Mouse (Mus musculus) frontal cortex, postnatal 25 days (tissue): ENCODE data around the gene Vps9d1.
"Not testable (repeated sequence)": the region's sequence is repeated elsewhere in the genome, so short reads cannot be mapped to it uniquely, and the experiment has no call there.

Experiments used
- DNase-seq, 2 experiments: peaks; one replicate each; pipeline ENCODE4 v3.0.0; 2022; ENCODE audit warnings: low spot score in 2 of 2

The Vps9d1 gene

DNA sequence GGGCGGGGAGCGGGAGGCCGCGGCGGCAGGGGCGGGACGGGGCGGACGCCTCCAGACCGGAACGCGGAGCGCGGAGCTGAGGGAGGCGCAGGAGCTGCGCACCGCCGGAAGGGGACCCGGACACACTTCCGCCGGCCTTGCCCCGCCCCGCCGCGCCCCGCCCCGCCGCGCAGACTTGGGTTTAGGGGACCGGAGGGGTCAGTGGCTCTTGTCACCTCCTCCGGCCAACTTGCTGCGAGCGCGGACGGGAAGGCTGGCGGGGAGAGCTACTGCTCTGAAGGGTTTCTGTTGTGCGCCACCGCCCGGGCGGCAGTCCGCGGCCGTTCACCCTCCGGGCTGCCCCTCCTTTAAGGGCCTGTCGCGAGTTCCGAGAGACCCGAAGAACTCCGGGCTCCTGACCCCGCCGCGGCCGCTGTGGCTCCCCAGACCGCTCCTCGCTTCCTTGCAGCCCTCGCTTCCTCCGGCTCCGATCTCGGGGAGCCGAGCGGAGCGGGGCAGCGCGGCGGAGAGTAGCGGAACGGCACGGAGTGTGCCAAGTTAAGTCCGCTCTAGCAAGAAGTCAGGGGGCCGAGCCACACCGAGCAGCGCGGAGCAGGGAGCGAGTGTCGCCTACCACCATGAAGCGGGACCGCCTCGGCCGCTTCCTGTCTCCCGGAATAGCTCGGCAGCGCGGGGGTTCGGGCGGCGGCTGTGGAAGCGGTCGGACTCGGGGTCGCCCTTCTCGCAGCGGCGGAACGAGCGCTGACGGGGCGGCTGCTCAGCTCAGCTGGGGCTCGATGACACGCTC, at the start of gene Vps9d1, which contains the start of gene Zfp276:
Gene Vps9d1 (minus strand): TSS at position 250 of the 787 bp plus-strand sequence.
Gene Zfp276 (plus strand): TSS at position 97 of the 787 bp plus-strand sequence.
- DNase-seq = peak; percentile 60 to 74

DNA sequence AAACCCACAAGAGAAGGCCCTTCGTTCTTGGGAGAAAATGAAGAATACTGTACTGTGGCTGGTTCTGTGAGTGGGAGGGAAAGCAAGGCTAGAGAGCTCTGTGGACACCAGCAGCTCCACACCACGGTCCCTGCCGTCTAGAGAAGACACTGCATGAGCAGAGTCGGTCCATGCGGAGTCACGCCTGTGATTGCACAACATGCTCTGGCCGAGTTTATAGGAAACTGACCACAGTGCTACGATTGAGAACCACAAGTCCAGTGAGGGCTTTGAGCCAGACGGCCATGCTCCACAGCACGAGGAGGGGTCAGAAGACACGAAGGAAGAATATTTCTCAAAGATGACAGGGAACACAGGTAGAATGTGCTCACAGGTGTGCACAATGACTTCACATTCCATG, 44.2 kb upstream of the Vps9d1 start:
- no peak for DNase-seq

DNA sequence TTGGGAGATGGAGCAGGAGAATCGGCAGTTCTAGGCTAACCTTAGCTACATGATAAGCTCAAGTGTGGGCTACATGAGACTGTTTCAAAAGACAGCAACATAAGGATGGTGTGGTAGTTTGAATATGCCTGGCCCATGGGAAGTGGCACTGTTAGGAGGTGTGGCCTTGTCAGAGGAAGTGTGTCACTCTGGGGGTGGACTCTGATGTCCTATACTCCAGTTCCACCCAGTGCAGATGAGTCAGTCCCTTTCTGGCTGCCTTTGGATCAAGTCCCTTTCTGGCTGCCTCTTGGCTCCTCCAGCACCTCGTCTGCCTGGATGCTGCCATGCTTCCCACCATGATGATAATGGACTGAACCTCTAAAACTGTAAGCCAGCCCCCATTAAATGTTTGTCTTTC, 38.6 kb upstream of the Vps9d1 start:
- DNase-seq = no peak

DNA sequence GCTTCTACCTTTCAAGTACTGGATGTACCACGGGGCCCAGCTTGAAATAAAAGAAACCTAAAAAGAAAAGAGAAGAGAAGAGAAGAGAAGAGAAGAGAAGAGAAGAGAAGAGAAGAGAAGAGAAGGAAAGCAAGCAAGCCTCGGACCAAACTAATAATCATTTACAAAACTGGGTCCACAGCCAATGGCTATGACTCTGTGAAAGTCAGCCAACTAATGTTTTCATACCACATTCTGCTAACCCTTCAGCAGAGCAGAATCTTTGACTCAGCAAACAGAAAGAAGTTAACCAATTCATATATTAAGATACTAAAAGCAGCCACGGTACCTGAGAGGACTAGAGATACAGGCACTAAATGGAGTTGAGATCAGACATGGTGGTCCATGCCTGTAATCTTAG, 38.1 kb upstream of the Vps9d1 start:
- no peak for DNase-seq

DNA sequence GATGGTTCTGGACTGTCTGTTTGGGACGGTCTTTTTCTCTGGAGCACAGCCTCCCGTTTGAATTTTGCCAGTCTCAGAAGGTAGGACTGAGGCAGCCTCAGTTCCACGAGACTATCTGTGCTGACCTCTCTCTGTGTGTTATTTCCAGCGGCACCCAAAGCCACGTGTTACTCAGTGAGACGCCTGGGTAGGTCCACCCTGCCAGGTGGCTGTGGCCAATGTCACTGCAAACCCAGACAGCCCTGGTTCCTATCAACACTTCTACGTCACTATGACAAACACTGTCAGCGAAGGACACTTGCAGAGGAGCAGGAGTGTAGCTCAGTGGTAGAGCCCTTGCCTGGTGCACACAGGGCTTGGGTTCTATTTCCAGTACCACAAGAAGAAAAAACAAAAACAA, 37.6 kb upstream of the Vps9d1 start:
- no peak for DNase-seq

DNA sequence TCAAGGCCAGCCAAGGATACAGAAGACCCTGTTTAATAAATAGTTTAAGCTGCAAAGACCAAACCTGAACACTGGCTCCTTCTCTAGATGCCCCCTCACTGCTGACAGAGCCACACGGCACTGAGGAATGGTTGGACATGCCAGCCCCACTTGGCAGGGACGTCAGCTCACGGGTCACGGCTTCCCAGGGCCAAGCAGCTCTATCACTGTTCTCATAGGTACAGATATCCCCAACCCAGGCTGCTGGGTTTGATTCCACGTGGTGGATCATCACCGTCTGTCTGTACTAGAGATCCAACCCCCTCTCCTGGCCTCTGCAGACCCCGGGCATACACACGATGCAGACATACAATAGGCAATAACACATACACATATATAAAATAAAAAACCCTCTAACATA, 36.5 kb upstream of the Vps9d1 start:
- no peak for DNase-seq

DNA sequence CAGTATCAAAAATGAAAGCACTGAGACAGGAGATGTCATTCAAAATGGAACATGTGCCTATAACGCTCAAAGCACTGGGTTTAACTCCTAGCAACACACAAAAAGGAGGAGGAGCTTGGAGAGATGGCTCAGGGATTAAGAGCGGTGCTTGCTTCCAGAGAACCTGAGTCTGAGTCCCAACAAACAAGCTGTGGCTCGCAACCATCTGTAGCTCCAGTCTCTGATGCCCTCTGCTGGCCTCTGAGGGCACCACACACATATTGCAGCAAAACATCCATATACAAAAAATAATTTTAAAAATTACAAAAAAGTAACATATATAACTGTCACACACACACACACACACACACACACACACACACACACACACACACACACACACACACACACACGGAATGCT, 36.0 kb upstream of the Vps9d1 start:
- no peak for DNase-seq

DNA sequence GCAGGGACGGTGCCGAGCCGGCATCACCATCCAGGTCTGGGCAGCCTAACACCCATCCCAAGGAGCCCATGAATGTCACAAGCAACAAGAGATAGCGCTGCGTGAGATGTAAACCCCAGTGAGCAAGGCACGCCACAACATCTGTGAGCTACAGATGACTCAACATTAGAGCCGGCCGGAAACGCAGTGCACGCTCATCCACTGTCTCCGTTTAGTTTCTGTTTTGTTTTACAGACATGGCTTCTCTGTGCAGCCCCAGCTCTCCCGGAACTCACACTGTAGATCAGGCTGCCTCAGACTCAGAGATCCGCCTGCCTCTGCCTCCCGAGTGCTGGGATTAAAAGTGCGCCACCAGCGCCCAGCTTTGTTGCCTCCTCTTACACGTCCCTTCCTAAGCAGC, 33.2 kb upstream of the Vps9d1 start:
- no peak for DNase-seq

DNA sequence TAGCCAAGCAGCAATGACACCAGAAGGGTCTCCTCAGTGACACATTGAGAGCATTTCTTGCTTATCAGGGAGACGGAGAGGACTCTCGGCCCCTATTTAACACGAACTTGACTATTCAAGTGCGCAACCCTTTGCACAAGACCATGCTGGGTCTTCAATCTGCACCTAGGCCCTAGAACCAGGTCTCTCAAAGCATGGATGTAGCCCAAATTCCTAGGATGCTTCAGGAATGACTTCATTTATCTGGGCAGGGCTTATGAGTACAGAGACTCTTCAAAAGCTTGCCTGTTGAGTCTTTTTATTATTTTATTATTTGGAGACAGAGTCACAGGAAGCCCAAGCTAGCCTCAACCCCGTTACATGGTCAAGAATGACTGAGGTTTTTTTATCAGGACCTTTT, 30.3 kb upstream of the Vps9d1 start:
- no peak for DNase-seq

DNA sequence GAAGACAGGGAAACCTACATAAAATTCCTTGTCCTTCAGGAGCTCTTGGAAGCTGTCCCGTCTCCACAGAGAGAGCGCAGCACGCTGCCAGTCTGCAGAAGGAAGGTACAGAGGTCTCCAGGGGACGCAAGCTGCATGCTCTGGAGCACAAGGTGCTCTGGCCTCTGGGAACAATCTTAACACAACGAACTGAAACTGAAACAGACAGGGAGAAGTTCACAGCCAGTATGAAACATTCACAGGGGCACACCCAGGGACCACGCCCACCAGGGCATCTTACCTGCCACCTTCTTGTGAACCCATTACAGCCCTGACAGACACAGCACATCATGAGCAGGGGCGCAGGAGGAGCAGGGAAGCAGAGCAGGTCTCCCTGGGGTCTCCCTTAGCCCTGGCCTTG, 29.8 kb upstream of the Vps9d1 start:
- no peak for DNase-seq

DNA sequence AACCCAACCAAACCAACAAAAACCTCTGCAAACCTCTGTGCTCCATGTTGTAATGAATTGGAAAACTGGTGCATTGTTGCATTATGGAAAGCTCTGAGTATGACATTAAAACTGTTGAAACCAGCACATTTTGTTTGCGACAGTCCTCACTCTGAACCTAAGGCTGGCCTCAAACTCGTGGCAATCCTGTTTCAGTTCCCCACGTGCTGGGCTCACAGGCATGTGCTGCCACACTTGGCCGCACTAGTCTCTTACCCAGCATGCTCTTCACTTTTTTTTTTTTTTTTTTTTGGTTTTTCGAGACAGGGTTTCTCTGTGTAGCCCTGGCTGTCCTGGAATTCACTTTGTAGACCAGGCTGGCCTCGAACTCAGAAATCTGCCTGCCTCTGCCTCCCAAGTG, 28.8 kb upstream of the Vps9d1 start:
- DNase-seq = not testable (repeated sequence)

DNA sequence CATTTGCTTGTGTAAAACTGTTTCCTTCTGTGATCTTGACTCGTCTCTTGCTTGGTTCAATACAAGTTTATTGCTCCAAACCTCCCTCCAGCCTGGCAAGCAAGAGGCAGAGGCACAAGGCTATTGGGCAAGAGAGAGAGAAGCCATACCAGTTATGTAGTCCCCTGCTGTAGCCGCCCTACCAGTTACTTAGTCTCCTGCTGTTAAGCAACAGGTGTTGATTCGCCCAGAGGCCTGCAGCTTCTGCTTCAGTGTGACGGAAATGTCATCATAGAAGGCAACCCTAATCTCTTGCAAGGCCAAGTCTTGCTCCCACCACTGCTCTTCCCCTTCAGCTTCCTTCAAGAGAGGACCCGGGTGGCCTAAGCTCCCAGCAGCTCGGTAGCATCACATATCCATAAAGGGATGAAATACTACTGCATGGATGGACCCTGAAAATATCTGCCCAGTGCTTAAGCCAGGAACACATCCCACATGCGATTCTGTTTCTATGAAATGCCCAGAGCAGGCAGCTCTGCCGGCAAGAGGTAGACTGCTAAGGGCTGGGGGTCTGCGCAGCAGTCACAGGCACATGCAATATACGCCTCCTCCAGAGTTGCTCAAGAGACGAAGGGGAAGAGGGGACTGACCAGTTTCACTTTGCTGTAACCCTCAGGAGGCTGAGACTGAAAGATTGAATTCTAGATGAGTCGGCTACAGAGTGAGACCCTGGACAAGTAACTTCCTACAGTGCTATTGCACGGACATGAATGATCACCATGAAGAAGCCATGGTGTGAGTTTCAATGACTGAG, 26.4 kb upstream of the Vps9d1 start:
- no peak for DNase-seq

DNA sequence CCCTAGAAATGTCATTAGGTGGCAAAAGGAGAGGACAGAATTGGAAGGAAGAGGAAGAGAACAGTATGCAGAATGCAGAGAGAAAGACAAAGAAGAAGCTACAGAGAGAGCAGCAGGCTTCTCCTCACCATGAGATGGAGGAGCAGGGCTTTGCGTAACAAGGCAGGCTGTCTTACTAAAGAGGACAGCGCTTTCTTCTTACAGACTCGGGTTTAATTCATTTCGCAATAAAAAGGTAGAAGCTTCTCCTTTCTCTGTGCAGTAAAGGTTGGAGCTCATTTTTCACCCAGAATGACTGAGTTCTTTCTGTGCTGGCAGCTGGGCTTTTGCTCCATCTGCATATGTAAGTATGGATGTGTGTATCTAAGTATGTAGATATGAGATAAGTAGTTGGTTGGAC, 25.7 kb upstream of the Vps9d1 start:
- DNase-seq = no peak

DNA sequence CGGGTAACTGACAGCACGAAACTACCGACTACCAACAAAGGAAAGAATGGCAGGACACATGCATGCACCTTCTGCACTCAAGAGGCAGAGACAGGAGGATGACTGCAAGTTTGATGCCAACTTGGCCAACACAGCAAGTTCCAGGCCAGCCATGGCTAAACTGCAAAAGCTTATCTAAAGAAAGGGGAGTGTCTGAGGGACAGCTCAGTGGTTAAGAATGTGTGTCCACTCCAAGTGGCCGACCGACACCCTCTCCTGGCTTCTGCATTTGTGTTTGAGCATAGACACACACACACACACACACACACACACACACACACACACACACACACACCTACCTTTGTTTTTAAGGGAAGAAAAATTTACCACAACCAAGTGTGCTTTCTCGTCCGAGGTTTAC, 24.3 kb upstream of the Vps9d1 start:
- DNase-seq = no peak

DNA sequence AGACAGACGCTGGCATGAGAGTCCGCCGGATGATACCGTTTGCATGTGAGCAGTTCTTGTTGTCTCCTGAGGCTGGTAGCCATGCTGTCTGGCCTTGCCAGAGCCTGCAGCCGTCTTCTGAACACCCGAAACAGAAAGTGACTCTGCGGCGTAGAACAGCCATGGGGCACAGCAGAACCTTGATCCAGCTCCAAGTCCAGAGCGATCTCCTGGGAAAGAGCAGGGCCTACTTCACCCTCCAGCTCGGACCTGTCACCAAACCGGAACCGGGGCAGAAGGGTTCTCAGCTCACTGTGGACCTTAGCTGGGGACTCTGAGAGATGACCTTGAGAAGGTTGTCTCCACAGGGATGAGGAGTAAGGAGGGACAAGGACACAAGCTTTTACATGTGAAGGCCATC, 20.9 kb upstream of the Vps9d1 start:
- no peak for DNase-seq

DNA sequence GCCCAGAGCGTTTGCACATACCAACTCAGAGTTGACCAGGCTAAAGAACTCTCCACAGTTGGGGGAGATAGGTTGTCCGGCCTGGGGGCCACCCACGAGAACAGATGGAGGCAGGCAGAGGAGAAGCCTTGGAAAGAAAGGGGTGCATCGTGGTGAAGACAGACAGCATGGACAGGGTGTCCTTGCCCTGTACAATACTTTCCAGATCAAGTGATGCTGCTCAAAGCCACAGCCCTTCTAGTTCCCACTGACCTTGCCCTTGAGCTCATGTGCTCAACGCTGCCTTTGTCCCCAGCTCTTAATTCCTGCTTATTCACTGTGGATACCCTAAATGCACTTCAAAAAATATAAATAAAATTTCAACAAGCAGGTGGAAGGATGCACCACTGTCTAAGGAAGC, 20.3 kb upstream of the Vps9d1 start:
- no peak for DNase-seq

DNA sequence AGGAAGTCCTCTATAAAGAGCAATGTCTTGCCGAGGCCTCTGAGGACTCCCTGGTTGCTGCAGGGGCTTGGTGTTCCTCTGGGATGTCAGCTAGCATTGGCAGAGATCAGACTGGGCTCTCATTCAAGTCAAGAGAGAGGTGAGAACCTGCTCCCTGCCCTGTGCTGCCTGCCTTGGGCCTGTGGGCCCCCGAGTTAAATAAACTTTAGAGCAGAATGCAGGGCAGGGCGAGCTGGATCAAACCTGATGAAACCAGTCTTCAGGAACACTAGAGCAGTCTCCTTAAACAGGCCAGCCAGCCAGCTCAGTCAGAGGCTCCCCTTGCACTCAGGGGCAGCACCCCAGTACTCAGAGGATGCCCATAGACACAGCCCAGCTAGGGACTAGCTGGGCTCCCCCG, 17.8 kb upstream of the Vps9d1 start:
- DNase-seq = no peak

DNA sequence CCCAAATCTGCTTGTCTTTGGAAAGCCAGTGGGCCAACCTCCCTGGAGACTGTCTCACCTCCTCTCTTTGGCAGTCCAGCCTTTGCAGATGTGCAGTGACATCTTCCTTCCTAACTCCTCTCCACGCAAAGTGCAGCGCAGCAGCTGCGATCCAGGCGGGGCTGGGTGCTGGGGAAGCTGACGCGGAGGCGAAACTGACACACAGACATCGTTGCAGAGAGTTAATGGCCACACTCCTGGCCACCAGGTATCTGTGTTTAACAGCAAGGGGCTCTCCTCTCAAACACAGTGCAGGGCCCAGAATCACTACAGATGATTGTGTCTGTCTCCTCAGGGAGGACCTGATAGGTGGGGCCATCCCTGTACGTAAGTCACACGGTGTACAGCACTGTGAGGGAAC, 17.0 kb upstream of the Vps9d1 start:
- DNase-seq = no peak

DNA sequence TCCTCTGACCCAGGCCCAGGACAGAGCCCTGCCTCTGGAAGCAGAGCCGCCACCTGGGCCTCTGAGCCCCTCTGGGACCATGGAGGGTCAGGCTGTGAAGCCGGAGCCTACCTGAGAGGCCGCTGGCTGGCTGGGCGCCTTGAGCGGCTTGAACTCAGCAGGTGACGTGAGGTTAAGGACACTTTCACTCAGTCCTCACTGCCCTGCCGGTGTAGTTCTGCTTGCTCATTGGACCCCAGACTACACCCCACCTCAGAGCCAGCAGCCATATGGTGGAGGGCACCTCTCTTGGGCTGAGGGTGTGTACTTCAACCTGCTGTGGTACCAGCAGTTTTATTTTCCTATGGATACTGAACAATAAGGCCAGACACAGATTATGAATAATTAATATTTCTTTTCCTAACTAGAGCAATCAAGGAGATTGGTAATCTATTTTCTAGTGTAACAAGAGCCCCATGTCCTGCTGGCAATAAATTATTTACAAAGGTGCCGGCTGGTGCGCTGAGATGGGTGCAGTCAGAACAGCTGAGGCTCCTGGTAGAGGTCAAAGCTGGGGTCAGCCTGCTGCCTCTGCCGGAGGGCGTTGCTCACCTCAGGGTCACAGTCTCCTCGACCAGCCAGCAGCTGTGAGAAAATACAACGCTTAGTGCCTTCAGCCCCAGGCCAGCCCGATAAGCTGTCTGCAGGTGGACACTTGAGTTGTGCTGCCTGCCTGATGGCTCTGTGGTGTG, 13.9 kb upstream of the Vps9d1 start:
- DNase-seq = no peak

DNA sequence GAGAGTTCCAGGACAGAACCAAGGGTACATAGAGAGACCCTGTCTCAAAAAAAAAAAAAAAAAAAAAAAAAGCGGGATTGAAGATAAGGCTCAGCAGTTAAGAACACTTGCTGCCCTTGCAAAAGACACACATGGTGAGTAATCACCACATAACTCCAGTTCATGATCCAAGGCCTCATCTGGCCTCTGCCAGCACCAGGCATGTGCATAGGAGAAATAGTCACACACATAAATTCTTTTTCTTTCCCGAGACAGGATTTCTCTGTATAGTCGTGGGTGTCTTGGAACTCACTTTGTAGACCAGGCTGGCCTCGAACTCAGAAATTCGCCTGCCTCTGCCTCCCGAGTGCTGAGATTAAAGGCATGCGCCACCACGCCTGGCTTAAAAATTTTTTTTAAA, 3.4 kb upstream of the Vps9d1 start:
- DNase-seq = not testable (repeated sequence)

DNA sequence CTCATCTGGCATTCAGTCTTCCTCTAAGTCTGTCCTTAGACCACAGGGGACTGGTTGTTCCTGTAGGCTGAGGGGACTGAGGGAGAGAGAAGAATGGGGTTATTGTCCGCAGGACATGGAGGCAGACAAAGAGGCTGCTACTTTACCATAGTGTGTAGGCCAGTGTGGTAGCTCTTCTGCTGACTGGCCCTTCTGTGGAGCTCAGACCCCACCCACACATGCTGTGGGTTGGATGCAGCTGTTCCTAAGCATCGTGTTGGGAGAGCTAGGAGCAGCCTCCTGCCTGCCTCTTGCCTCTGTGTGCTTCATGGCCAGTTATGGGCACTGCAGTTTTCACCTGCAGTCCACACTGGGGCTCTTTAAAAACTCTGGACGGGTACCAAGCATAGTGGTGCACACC, 3.0 kb upstream of the Vps9d1 start:
- no peak for DNase-seq

DNA sequence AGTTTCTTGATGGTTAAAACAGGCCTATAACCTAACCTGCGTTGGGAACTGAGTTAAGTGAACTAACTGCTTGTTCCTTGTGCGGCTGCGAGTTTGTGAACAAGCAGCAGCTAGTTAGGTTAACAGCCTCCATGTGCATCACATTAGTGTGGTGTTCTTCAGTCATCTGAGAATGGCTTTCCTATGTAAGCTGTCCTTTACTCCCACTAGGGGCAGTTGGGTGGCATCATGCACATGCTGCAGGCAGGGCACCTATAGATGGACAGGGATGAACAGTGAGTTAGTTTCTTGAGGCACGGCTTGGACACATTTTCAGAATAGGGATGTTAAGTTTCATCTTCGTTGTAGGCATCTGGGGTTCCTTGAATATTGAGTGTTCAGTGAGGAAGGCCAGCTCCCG, 1.0 kb upstream of the Vps9d1 start:
- no peak for DNase-seq
